ENCODE assay signal across 8 mouse cellular contexts in the genomic region with DNA sequence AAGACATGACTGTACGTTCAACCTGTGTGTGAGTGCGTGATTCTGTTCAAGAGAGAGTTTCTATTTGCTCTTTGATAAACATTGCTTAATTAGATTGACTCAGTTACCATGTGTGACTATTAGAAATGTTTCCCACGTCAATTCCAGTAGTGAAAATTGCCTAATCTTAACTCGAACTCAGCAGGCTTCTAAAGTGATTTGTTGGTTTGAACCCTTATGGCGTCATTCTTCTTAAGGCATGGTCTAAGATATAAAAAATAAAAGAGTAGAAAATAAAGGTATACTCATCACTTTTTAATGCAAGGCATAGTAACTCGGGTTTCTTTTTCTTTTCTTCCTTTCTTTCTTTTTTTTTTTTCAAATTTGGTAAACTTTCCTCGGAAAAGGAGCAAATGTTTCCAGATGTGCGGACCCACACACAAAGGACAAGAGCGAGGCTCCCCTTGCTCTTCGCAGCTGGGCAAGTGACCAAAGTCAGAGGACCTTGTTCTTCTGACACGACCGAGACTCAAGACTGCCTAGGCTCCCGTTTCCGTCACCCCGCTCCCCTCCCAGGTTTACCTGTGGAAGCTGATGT. TPM values are rescaled to one million over a fixed set of nuclear protein-coding genes. Genes with fewer than 3 reads are reported as not detected.
DNase-seq lines count a peak whose midpoint lies in the region; ATAC-seq and TF ChIP-seq lines count a peak whose summit lies in the region.

No protein-coding gene starts in this region.

- peak overlapping the region; percentile 96 for H3K27ac ChIP-seq in heart, embryonic 10.5 days
- peak overlapping the region; percentile 81 for H3K27ac ChIP-seq in ES-E14 (ENCODE audit: insufficient read depth, low read depth, low read length, poor library complexity, severe bottlenecking)
- peak overlapping the region; percentile 98 for H3K27ac ChIP-seq in forebrain, embryonic 13.5 days
- H3K27ac ChIP-seq in liver, embryonic 12.5 days = peak overlapping the region; percentile 99

- ATAC-seq in forebrain, embryonic 13.5 days = no peak
- ATAC-seq in liver, embryonic 12.5 days = no peak

- H3K4me1 ChIP-seq in heart, embryonic 10.5 days = peaks cover 22% of the 10 kb centered on the region; the same call in 1 of the 2 replicates
- H3K4me1 ChIP-seq in ES-E14 (ENCODE audit: control insufficient read depth in 2 of 2, insufficient read depth in 2 of 2, low read length in 2 of 2, poor library complexity in 1 of 2) = peaks cover 5 to 8% of the 10 kb centered on the region in 2 experiments; a peak in 1 of 4 replicates
- peaks cover 51% of the 10 kb centered on the region for H3K4me1 ChIP-seq in forebrain, embryonic 13.5 days
- peaks cover 54% of the 10 kb centered on the region for H3K4me1 ChIP-seq in liver, embryonic 12.5 days

- peak overlapping the region; percentile 91 for H3K9ac ChIP-seq in ES-E14 (ENCODE audit: insufficient read depth, low read depth, low read length, poor library complexity, severe bottlenecking)
- peak overlapping the region; percentile 95 for H3K9ac ChIP-seq in forebrain, embryonic 13.5 days
- H3K9ac ChIP-seq in liver, embryonic 12.5 days = peak overlapping the region; percentile 90

- DNase-seq in heart, embryonic 10.5 days (ENCODE audit: low spot score) = no peak
- no peak for DNase-seq in heart, postnatal 10 days
- DNase-seq in ES-E14 (ENCODE audit: low read depth, low spot score) = no peak
- peak; percentile 12 for DNase-seq in telencephalon, adult 2 months (ENCODE audit: low read depth, low spot score)
- DNase-seq in left cerebral cortex, adult 11 months (ENCODE audit: low spot score) = no peak
- no peak for DNase-seq in thymus, postnatal 10 days (ENCODE audit: low spot score in 2 of 2)

- peak overlapping the region; percentile 75 for H3K4me2 ChIP-seq in forebrain, embryonic 13.5 days
- H3K4me2 ChIP-seq in liver, embryonic 12.5 days = peak overlapping the region; percentile 71

- peak overlapping the region; percentile 96 for H3K4me3 ChIP-seq in heart, embryonic 10.5 days
- H3K4me3 ChIP-seq in ES-E14 (ENCODE audit: insufficient read depth in 1 of 2, low read depth in 1 of 2, low read length in 2 of 2, poor library complexity in 1 of 2, severe bottlenecking in 1 of 2) = peak overlapping the region; percentile 75 to 81
- peak overlapping the region; percentile 90 for H3K4me3 ChIP-seq in forebrain, embryonic 13.5 days
- H3K4me3 ChIP-seq in liver, embryonic 12.5 days = peak overlapping the region; percentile 99

- intact Hi-C loops in heart, postnatal 10 days (cut with DNase I) = loop anchor here (1.0 to 10.0 kb wide), 4 partner anchors 20 to 1561 kb away; partner anchors contain the start of gene Rab21

- no peaks in the 10 kb centered on the region for H3K27me3 ChIP-seq in heart, embryonic 10.5 days (ENCODE audit: insufficient read depth, poor library complexity, severe bottlenecking)
- no peaks in the 10 kb centered on the region for H3K27me3 ChIP-seq in forebrain, embryonic 13.5 days
- H3K27me3 ChIP-seq in liver, embryonic 12.5 days (replicated peaks) = no peaks in the 10 kb centered on the region

- WGBS in heart, embryonic 10.5 days = 5% methylated on average over 15 of the region's 15 CpGs
- WGBS in forebrain, embryonic 13.5 days = under 1% methylated on average over 15 of the region's 15 CpGs
- WGBS in liver, embryonic 12.5 days (ENCODE audit: insufficient replicate concordance) = 4% methylated on average over 15 of the region's 15 CpGs

- in situ Hi-C loops in ES-E14 (cut with MboI; ENCODE audit: low sequenced_read_pairs in 2 of 2, unreplicated experiment in 2 of 2) = no loop called here

- 0 out of 2 replicates have a peak, but pooled peaks cover 5% of the 10 kb centered on the region for H3K36me3 ChIP-seq in heart, embryonic 10.5 days
- peaks cover 2% of the 10 kb centered on the region; the same call in 1 of the 2 replicates for H3K36me3 ChIP-seq in ES-E14 (ENCODE audit: control insufficient read depth, insufficient read depth, low read length, poor library complexity, severe bottlenecking)
- peaks cover 4% of the 10 kb centered on the region; the same call in 1 of the 2 replicates for H3K36me3 ChIP-seq in forebrain, embryonic 13.5 days (ENCODE audit: poor library complexity, severe bottlenecking)
- peaks cover 19% of the 10 kb centered on the region for H3K36me3 ChIP-seq in liver, embryonic 12.5 days

- H3K9me3 ChIP-seq in heart, embryonic 10.5 days = no peaks in the 10 kb centered on the region
- no peaks in the 10 kb centered on the region for H3K9me3 ChIP-seq in ES-E14 (ENCODE audit: control insufficient read depth, insufficient read depth, low read depth, low read length)
- H3K9me3 ChIP-seq in forebrain, embryonic 13.5 days (replicated peaks) = no peaks in the 10 kb centered on the region
- H3K9me3 ChIP-seq in liver, embryonic 12.5 days (replicated peaks) = no peaks in the 10 kb centered on the region

TF ChIP-seq in ES-E14, 5 proteins besides CTCF, POLR2A, EP300 and RAD21:
- TF ChIP-seq CHD2 (IDR thresholded peaks at IDR 0.05; ENCODE audit: low read depth, low read length) (no peak), ZNF384 (IDR thresholded peaks at IDR 0.05; ENCODE audit: low read depth, low read length) (no peak), ZC3H11A (IDR thresholded peaks at IDR 0.05; ENCODE audit: borderline replicate concordance, low read depth, low read length) (no peak), HCFC1 (IDR thresholded peaks at IDR 0.05; ENCODE audit: borderline replicate concordance, insufficient read depth, low read length) (no peak), MAFK (IDR thresholded peaks at IDR 0.05; ENCODE audit: insufficient read depth, low read depth, low read length) (no peak)

RNA-seq across cellular contexts. Expression of gene Thap2, which starts 0.5 kb away (rescaled TPM):
- polyA plus RNA-seq in heart, embryonic 10.5 days (2016; fragmentation: Nextera tagmentation; extraction: Ambion mirVana) = 16.7 and 18.1 TPM in 2 replicates
- total RNA-seq in heart, postnatal 10 days (2021) = 1 to 10 TPM; 6.5 to 8.2 TPM
- total RNA-seq in ES-E14 (2012; rRNA removed) = 4.4 and 7.5 TPM in 2 replicates
- polyA plus RNA-seq in forebrain, embryonic 13.5 days (2015; fragmentation: Nextera tagmentation; extraction: Ambion mirVana) = 35.6 and 37.1 TPM in 2 replicates
- polyA plus RNA-seq in liver, embryonic 12.5 days (2016; fragmentation: Nextera tagmentation; extraction: Ambion mirVana) = 10.1 and 10.5 TPM in 2 replicates

RNA-seq across cellular contexts. Expression of gene Zfc3h1, which starts 1.0 kb away (rescaled TPM):
- 14.5 and 19.5 TPM in 2 replicates for polyA plus RNA-seq in heart, embryonic 10.5 days (2016; fragmentation: Nextera tagmentation; extraction: Ambion mirVana)
- 10 to 100 TPM; 23.4 to 24.5 TPM for total RNA-seq in heart, postnatal 10 days (2021)
- 27.0 and 31.3 TPM in 2 replicates for total RNA-seq in ES-E14 (2012; rRNA removed)
- 17.7 and 20.0 TPM in 2 replicates for polyA plus RNA-seq in forebrain, embryonic 13.5 days (2015; fragmentation: Nextera tagmentation; extraction: Ambion mirVana)
- 15.5 and 15.9 TPM in 2 replicates for polyA plus RNA-seq in liver, embryonic 12.5 days (2016; fragmentation: Nextera tagmentation; extraction: Ambion mirVana)

RNA-seq across cellular contexts. Expression of gene Tmem19, which starts 21.4 kb away (rescaled TPM):
- polyA plus RNA-seq in heart, embryonic 10.5 days (2016; fragmentation: Nextera tagmentation; extraction: Ambion mirVana) = 24.1 and 25.9 TPM in 2 replicates
- total RNA-seq in heart, postnatal 10 days (2021) = 10 to 100 TPM; 16.0 to 20.7 TPM
- total RNA-seq in ES-E14 (2012; rRNA removed) = 30.9 and 43.2 TPM in 2 replicates
- polyA plus RNA-seq in forebrain, embryonic 13.5 days (2015; fragmentation: Nextera tagmentation; extraction: Ambion mirVana) = 34.1 and 35.0 TPM in 2 replicates
- 15.0 and 16.7 TPM in 2 replicates for polyA plus RNA-seq in liver, embryonic 12.5 days (2016; fragmentation: Nextera tagmentation; extraction: Ambion mirVana)
